Comparison of ENCODE assay signal across 39 mouse cellular contexts in the genomic region with DNA sequence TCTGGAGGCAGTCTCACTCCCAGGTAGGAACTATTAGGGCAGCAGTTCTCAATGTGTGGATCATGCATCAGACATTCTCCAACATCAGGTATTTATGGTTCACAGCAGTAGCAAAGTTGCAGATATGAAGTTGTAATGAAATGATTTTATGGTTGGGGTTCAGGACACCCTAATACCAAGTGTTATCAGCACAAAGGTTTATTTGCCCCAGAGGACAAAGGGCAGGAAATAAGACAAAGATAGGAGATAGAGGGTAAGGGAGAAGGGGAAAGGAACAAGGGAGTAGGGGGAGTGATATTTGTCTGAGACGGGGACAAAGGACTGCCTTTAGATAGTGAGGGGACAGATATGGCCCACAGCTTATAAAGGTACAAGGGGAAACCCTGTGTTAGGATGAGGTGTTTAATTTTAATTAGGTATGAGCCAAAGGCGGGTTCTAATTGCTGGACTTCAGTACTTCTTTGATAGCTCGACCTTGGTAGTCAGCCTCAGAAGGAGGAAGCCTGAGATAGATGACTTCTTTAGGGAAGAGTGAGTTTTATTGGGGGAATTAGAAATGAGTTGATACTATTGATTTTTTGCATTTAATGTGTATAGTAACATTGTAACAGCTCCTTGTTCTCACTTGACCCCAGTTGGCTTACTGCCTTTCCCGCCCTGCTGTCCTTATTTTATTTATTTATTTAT. TPM values are rescaled to one million over a fixed set of nuclear protein-coding genes. Genes with fewer than 3 reads are reported as not detected.
"Had no signal": no experiment of that assay in that cellular context is flagged by ENCODE, and none has a peak within 500 bp of the region (broad histone marks: within the 10 kb centered on the region; RNA-seq: fewer than 3 reads in every experiment).

No protein-coding gene starts in this region.

- DNase-seq: heart, adult 18-20 months; heart, adult 2 months; heart, postnatal 10 days; heart, postnatal 14 days; heart, postnatal 36 days; heart, postnatal 4 days; kidney, adult 11 months; kidney, adult 18-20 months; kidney, adult 2 months; kidney, adult 8-10 months; kidney, postnatal 10 days; kidney, postnatal 14 days; kidney, postnatal 25 days; kidney, postnatal 36 days; kidney, postnatal 4 days; layer of hippocampus, adult 9-11 months; layer of hippocampus, postnatal 36 days had no signal

- H3K9me3 ChIP-seq: heart, embryonic 10.5 days; heart, embryonic 12.5 days; heart, embryonic 13.5 days; heart, embryonic 15.5 days; hindbrain, embryonic 10.5 days; hindbrain, embryonic 12.5 days; hindbrain, embryonic 13.5 days; hindbrain, embryonic 15.5 days; kidney, embryonic 15.5 days had no signal

- H3K4me2 ChIP-seq: heart, embryonic 11.5 days; heart, embryonic 12.5 days; heart, embryonic 13.5 days; heart, embryonic 15.5 days; hindbrain, embryonic 12.5 days; hindbrain, embryonic 13.5 days; hindbrain, embryonic 14.5 days; hindbrain, embryonic 15.5 days; kidney, embryonic 15.5 days had no signal

- H3K36me3 ChIP-seq: heart, embryonic 12.5 days; heart, embryonic 15.5 days; hindbrain, embryonic 12.5 days had no signal

- H3K9ac ChIP-seq: heart, embryonic 12.5 days; heart, embryonic 13.5 days; heart, embryonic 15.5 days; hindbrain, embryonic 12.5 days; hindbrain, embryonic 13.5 days; hindbrain, embryonic 14.5 days; hindbrain, embryonic 15.5 days; kidney, embryonic 15.5 days had no signal

- H3K27ac ChIP-seq: heart, adult 2 months; heart, embryonic 10.5 days; heart, embryonic 13.5 days; heart, embryonic 15.5 days; hindbrain, embryonic 10.5 days; hindbrain, embryonic 12.5 days; hindbrain, embryonic 13.5 days; hindbrain, embryonic 14.5 days; hindbrain, embryonic 15.5 days; hindbrain, postnatal 0 days; kidney, embryonic 15.5 days; kidney, postnatal 0 days; layer of hippocampus, adult 2 months; left cerebral cortex, adult 2 months had no signal

- H3K4me3 ChIP-seq: heart, adult 2 months; heart, embryonic 10.5 days; heart, embryonic 12.5 days; heart, embryonic 13.5 days; heart, embryonic 15.5 days; hindbrain, embryonic 10.5 days; hindbrain, embryonic 12.5 days; hindbrain, embryonic 13.5 days; hindbrain, embryonic 15.5 days; kidney, embryonic 15.5 days; layer of hippocampus, adult 2 months; left cerebral cortex, adult 2 months had no signal

- H3K4me1 ChIP-seq: heart, embryonic 10.5 days; heart, embryonic 12.5 days; heart, embryonic 13.5 days; heart, embryonic 15.5 days; hindbrain, embryonic 10.5 days; hindbrain, embryonic 12.5 days; hindbrain, embryonic 13.5 days; hindbrain, embryonic 15.5 days had no signal

- ATAC-seq: hindbrain, embryonic 16.5 days; hindbrain, postnatal 0 days; inflammation-experienced regulatory T-cells, adult 6 months had no signal

- H3K27me3 ChIP-seq: heart, embryonic 12.5 days; heart, embryonic 13.5 days; heart, embryonic 15.5 days; hindbrain, embryonic 12.5 days; hindbrain, embryonic 13.5 days; hindbrain, embryonic 15.5 days; kidney, embryonic 15.5 days had no signal

RNA-seq across cellular contexts. Expression of a gene that starts 50.3 kb away (rescaled TPM):
- polyA plus RNA-seq: heart, adult 2 months; heart, embryonic 11.5 days; heart, embryonic 13.5 days; heart, embryonic 14.5 days; heart, embryonic 16.5 days; heart, postnatal 0 days; hindbrain, embryonic 10.5 days; inflammation-experienced regulatory T-cells, adult 6 months; kidney, adult 2 months; kidney, embryonic 15.5 days; kidney, embryonic 16.5 days; kidney, postnatal 0 days; large intestine, adult 2 months had no signal
